Mouse (Mus musculus) bone marrow macrophage, adult 2 months (primary cell): ENCODE measurements around the gene Ube2z.

ENCODE experiments used
- CTCF ChIP-seq: IDR thresholded peaks from 2 replicates; pipeline ENCODE4 v1.5.1; 2012; ENCODE audit warnings: low read depth, mild to moderate bottlenecking, low read length, moderate library complexity
- POLR2A ChIP-seq: IDR thresholded peaks from 2 replicates; pipeline ENCODE4 v1.6.1; 2012; ENCODE audit warnings: mild to moderate bottlenecking, low read depth, low read length, borderline replicate concordance

DNA sequence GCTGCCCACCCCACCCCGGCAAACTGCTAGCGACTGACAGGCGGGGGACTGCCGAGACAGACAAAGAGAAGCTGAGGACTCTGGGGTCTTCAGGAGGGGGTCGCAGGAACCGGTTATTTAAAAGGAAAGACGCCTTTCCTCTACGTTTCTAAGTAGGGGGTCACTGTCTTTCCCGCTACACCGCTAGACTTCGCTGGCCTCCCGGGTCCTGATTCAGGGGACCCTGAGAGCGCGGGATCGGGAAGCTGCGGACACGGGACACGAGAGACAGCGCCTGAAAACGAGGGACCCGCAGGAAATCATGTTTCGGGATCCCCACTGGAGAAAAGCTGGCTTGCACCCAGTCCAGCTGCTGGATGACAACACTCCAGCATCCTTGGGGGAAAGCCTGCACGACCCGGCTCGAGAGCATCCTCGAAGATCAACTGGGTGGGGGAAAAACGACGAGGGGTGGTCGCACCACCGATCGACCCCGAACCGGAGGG lies 58.8 kb downstream of the Ube2z start:
- TF ChIP-seq CTCF = no peak
- no peak for TF ChIP-seq POLR2A
